In the genomic region with DNA sequence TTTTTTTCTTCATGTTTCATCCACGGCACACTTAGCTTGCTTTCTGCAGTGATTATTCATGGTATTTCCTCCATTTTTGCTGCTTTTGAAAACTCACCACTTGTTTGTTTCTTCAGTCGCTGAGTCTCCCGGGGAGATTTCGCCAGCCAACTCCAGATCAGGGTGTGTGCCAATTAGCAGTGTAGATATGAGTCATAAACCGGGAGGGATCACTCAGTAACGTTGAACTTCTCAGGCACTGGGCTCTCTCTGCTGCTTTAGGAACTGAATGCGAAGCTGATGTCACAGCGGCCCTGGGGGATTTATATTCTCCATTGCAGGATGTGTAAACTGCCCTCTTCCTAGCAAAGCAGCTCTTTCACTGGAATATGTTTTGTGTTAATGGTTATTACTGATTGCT, we compare ENCODE assay signal across 8 mouse cellular contexts. TPM values are rescaled to one million over a fixed set of nuclear protein-coding genes. Genes with fewer than 3 reads are reported as not detected.
DNase-seq lines count a peak whose midpoint lies in the region; ATAC-seq lines count a peak whose summit lies in the region.

No protein-coding gene starts in this region.

- DNase-seq in right cerebral cortex, adult 18-20 months = peak; percentile 57
- DNase-seq in right cerebral cortex, postnatal 4 days = no peak
- peak; percentile 41 to 49 for DNase-seq in frontal cortex, postnatal 36 days (ENCODE audit: low spot score in 2 of 2)
- DNase-seq in layer of hippocampus, adult 18-20 months (ENCODE audit: low spot score in 2 of 2) = peak; percentile 39 to 63
- peak; percentile 56 for DNase-seq in ovary, adult 18-20 months (ENCODE audit: low spot score)
- no peak for DNase-seq in retina, embryonic 14.5 days (ENCODE audit: low spot score)

- no peak for ATAC-seq in CD4-positive, CD25-positive, alpha-beta regulatory T cell, adult 4 months
- ATAC-seq in granulocyte monocyte progenitor cell, adult 5-6 weeks (replicated peaks; ENCODE audit: poor library complexity, severe bottlenecking) = no peak; the same call in 1 of the 2 replicates

RNA-seq across cellular contexts. Expression of a gene that starts 15.8 kb away (rescaled TPM):
- 1 to 10 TPM; 3.3 TPM for total RNA-seq in layer of hippocampus, adult 18-20 months (2021)
- polyA plus RNA-seq in CD4-positive, CD25-positive, alpha-beta regulatory T cell, adult 4 months (2017; shearing (Covaris generic)) = 1 to 10 TPM; 1.5 to 1.6 TPM
- total RNA-seq in granulocyte monocyte progenitor cell, adult 5-6 weeks (2014; fragmentation: Nextera tagmentation) = 2.4 and 3.0 TPM in 2 replicates
- total RNA-seq in granulocyte monocyte progenitor cell, adult 5-6 weeks (2017) = 3.1 and 5.5 TPM in 2 replicates

Comparison
In these comparisons a context has a peak if more than half of its experiments do, and no peak if none do; other contexts are left out.
1. DNase-seq: peak in right cerebral cortex, adult 18-20 months (single experiment), frontal cortex, postnatal 36 days (2 of 2), layer of hippocampus, adult 18-20 months (2 of 2) and ovary, adult 18-20 months (single experiment); none in right cerebral cortex, postnatal 4 days (single experiment) and retina, embryonic 14.5 days (single experiment).